Mouse (Mus musculus) embryonic fibroblast, embryonic 13.5 days (primary cell): ENCODE results near the gene Bspry.

Source experiments
- CTCF ChIP-seq: IDR thresholded peaks from 2 replicates; pipeline ENCODE4 v1.5.1; 2011; ENCODE audit warnings: mild to moderate bottlenecking, control low read depth, low read length, moderate library complexity, borderline replicate concordance; ENCODE audit not compliant: insufficient read depth
- POLR2A ChIP-seq: IDR thresholded peaks from 2 replicates; pipeline ENCODE4 v1.6.1; 2011; ENCODE audit warnings: low read depth, mild to moderate bottlenecking, control low read depth, low read length, moderate library complexity

GRCm38 (mm10) chr4:62516079-62516478 lies 36.2 kb downstream of the Bspry start:
- TF ChIP-seq POLR2A (no peak), CTCF (no peak)
